20 mouse cellular contexts compared by ENCODE assay signal in the genomic region with DNA sequence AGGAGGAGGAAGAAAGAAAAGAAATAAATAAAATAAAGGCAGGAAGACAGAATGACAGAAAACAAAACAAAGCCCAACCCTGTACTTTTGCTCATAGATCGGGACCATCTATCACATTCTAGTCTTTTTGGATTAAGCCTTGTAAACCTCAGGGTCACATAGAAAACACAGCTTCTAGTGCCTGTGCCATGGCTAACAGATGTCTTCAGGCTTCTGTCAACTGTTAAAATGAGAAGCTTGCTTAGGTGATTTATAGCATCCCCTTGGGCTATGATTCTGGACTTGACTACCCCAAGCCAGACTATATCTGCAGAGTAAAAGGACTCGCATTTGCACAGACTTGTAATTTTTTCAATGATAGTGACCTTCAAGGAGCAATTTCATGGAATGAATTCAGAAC.
"Had no signal": no experiment of that assay in that cellular context is flagged by ENCODE, and none has a peak within 500 bp of the region (broad histone marks: within the 10 kb centered on the region; RNA-seq: fewer than 3 reads in every experiment).

No protein-coding gene starts in this region.

- H3K9ac ChIP-seq: liver, embryonic 15.5 days; liver, postnatal 0 days; lung, embryonic 14.5 days; midbrain, embryonic 12.5 days; neural tube, embryonic 12.5 days; stomach, embryonic 15.5 days had no signal

- H3K36me3 ChIP-seq: liver, embryonic 15.5 days; midbrain, embryonic 10.5 days; midbrain, embryonic 12.5 days; neural tube, embryonic 12.5 days; stomach, embryonic 15.5 days had no signal

- H3K4me3 ChIP-seq: liver, embryonic 15.5 days; midbrain, embryonic 10.5 days; midbrain, embryonic 12.5 days; neural tube, embryonic 12.5 days; stomach, embryonic 15.5 days had no signal

- H3K9me3 ChIP-seq: liver, embryonic 15.5 days; midbrain, embryonic 10.5 days; midbrain, embryonic 12.5 days; neural tube, embryonic 12.5 days; stomach, embryonic 15.5 days had no signal

- DNase-seq: liver, postnatal 0 days; lung, embryonic 14.5 days; lung, postnatal 10 days; lung, postnatal 4 days; midbrain, embryonic 14.5 days; retina, postnatal 1 day; right cerebral cortex, adult 18-20 months; right cerebral cortex, postnatal 25 days; right cerebral cortex, postnatal 4 days; spleen, adult 18-20 months; thymus, adult 2 months; thymus, postnatal 25 days; thymus, postnatal 4 days had no signal

- ATAC-seq: liver, postnatal 0 days; midbrain, embryonic 16.5 days had no signal

- H3K4me1 ChIP-seq: liver, embryonic 15.5 days; midbrain, embryonic 10.5 days; midbrain, embryonic 12.5 days; neural tube, embryonic 12.5 days; stomach, embryonic 15.5 days had no signal

- H3K4me2 ChIP-seq: liver, embryonic 15.5 days; lung, embryonic 14.5 days; midbrain, embryonic 12.5 days; neural tube, embryonic 12.5 days; stomach, embryonic 15.5 days had no signal

- H3K27me3 ChIP-seq: liver, embryonic 15.5 days; midbrain, embryonic 12.5 days; neural tube, embryonic 12.5 days; stomach, embryonic 15.5 days had no signal

- H3K27ac ChIP-seq: liver, embryonic 15.5 days; midbrain, embryonic 10.5 days; midbrain, embryonic 12.5 days; neural tube, embryonic 12.5 days; stomach, embryonic 15.5 days; stomach, postnatal 0 days had no signal
